Mouse (Mus musculus) kidney, postnatal 25 days (tissue): Measurements from ENCODE around the gene Mapk7.

Experiments
- DNase-seq, 2 experiments: peaks; one replicate each; pipeline ENCODE4 v3.0.0; 2021; ENCODE audit warnings: mixed read lengths in 2 of 2

Mapk7 gene

DNA sequence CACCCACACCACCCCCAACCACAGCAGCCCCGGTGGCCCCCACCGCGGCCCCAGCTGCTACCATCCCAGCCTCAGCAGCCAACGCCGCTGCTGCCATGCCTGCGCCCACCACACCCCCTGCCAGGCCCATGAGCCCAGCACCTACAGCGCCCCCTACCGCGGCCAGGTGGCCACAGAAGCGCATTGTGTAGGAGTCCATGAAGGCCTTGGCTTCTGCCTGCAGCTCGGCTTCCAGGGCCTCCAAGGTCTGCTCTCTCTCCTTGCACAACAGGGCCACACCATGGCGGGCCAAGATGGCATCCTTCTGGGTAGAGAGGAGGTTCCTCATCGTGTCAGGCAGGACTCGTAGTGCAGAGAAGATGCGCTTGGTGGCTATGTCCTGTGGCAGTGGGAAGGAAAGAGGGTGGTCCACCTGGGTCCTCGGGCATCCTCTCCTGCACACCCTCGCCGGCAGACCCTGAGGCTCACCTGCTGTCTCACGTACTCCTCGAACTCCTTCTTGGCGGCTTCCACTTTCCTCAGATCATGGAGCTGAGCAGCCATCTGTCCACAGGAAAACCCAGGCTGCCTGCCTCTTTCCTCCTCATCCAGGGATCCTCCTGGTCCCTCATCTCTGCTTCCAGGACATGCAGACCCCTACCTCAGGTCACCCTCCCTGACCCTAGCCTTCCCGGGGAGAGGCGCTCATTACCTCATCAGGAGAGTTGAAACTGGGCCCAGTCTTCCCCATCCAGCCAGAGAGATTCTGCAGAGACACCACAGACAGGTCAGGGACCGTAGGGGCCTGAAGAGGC, 44.5 kb downstream of the Mapk7 start:
- DNase-seq = peak in 1 of 2 experiments; percentile 36

DNA sequence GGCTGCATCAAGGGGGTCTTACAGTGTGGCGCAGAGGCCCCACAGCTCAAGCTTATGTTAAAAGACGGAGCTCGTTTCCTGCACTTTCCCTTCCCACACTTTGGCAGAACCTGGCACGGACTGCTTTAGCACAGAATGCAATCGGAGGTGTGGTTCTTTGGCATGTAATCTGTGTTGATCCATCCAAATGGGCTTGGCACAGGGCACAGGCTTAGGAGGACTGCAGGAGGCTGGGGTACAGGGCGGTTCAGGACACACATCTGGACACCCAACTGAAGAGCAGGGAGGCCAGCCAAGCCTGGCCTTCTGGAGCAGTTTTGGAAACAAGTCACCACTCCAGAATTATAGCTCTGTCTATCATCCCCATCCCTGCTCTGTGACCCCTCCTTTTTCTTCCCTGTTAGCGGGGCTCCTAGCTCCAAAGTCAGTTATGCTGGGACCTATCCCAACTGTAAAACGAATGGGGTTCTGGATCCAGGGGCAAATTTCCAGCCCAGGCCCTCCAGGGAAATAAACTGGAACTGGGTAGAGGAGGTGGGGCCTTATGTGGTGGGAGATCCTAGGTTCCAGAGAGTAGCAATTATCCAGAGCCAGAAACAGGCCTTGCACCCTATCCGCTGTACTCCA, 45.5 kb downstream of the Mapk7 start:
- no peak for DNase-seq

DNA sequence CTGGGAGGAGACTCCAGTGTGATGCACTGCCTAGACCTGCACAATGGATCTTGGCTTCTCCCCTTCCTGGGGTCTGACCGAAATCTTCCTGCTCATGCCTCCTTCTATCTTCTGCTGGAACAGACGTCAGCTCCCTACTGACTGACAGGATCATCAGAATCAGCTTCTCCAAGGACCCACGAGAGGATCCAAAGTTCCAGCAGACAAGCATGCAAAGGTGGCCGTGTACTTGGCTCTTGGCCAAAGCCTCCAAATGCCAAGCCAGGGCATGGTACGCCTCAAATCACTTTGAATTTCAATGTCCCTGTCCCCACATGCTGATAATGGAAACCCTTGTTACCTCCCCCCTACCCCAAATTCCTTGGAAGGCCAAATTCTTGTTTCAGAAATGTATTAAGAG, 46.2 kb downstream of the Mapk7 start:
- peak in 1 of 2 experiments; percentile 32 for DNase-seq

DNA sequence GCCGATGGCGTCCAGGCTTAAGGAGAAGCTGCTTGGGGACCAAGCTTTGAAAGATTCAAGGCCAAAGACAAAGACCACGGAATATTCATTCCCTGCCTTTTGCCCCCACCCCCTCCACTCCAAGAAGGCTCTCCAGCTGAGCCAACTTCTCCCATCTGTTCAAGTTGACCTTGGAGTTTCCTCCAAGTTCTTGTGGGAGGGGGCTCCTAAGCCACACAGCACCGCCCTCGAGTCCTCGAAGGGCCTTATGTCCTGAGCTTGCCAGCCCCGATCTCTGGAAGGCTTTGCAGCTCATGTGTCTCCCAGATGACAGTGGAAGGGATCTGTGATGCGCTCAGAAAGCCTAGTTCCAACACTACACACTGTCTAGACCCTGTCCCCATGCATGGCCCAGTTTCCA, 46.9 kb downstream of the Mapk7 start:
- DNase-seq = no peak

DNA sequence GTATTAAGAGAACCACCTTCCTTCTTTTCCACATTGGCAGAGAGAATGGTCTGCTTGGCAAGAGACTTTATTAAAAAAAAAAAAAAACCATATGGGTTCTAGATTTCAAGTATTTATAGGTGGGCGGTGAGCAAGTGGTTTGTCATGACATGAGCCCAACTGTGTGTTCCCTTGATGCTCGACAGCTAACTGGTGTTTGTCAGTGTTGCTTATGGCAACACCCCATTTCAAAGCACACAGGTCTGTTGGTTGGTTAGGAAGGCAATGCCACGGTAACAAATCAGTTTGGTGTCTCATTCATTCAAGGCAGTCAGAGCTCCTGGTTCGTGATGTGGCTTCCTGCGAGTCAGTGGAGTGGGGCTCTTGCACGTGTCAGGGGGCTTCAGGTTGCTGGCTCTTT, 50.4 kb downstream of the Mapk7 start:
- no peak for DNase-seq

DNA sequence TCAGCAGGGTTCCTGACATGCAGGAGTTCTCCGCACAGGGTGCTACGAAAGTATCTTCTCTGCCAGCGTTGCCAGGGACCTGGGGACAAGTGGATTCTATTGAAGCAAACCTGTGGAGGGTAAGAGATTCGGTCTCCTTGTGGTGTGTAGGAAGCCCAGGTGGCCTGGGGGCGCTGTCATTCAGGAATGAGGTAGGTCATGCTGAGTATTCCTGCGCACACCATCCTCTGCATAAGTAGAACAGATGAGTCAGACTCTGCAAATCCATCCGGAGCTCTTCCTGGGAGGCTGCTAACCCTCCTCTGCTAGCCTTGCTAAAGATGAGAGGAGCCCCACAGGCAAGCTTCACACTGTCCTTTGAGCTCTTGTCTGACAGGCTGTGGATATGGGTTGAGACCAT, 52.5 kb downstream of the Mapk7 start:
- no peak for DNase-seq

DNA sequence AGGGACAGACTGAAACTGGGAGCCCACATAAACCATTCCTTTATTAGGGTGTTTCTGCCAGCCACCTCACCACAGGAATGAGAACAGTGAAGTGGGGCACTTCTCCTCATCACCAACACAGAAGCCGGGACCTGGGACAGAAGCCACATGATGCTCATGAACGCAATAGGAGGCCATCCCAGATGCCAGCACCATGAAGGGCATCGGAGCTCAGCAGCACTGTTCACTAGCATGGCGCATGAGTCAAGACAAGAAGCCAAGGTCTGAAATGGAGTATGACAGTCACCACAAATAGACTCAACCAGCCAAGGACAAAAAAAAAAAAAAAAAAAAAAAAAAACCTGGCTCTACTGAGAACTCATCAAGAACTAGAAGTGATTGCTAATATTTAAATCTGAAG, 53.8 kb downstream of the Mapk7 start:
- no peak for DNase-seq

DNA sequence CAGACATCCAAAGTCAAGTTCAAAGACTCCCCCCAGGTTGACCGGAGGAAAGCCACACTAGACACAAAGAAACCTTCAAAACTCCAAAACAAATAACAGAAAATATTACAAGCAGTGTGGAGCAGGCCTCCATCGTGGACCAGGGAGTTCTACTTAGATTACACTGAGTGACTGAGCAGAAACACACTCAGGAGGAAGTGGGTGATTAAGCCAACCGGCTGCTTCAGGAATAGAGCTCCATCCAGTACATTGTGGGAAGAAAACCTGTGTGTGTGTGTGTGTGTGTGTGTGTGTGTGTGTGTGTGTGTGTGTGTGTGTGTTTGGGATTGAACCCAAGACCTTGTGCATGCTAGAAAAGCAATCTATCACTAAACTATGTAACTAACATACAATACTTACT, 55.0 kb downstream of the Mapk7 start:
- no peak for DNase-seq
